16 mouse cellular contexts compared by ENCODE assay signal in genomic region chr11:87554386-87554785, GRCm38 (mm10). TPM values are rescaled to one million over a fixed set of nuclear protein-coding genes. Genes with fewer than 3 reads are reported as not detected.
DNase-seq lines count a peak whose midpoint lies in the region; ATAC-seq and TF ChIP-seq lines count a peak whose summit lies in the region.
"Had no signal": no experiment of that assay in that cellular context is flagged by ENCODE, and none has a peak within 500 bp of the region (broad histone marks: within the 10 kb centered on the region; RNA-seq: fewer than 3 reads in every experiment).

No protein-coding gene starts in this region.

- no peak for TF ChIP-seq CTCF in heart, postnatal 0 days (IDR thresholded peaks at IDR 0.05; ENCODE audit: low read depth)
- no peak for TF ChIP-seq CTCF in gastrocnemius, adult 2 months (IDR thresholded peaks at IDR 0.05)

- H3K27ac ChIP-seq in heart, embryonic 12.5 days (ENCODE audit: poor library complexity, severe bottlenecking), result peak overlapping the region; percentile 63
- H3K27ac ChIP-seq in heart, postnatal 0 days (ENCODE audit: low read depth), result peak overlapping the region; percentile 64
- H3K27ac ChIP-seq in gastrocnemius, adult 2 months, result no peak overlapping the region
- no peak overlapping the region; the same call in 1 of the 2 replicates for H3K27ac ChIP-seq in hindbrain, embryonic 16.5 days (ENCODE audit: low read depth, low read length)
- H3K27ac ChIP-seq: kidney, embryonic 15.5 days; liver, embryonic 14.5 days had no signal

- 23% methylated on average over 5 of the region's 5 CpGs for WGBS in heart, embryonic 12.5 days
- WGBS in heart, postnatal 0 days, result 2% methylated on average over 5 of the region's 5 CpGs
- 43% methylated on average over 5 of the region's 5 CpGs for WGBS in hindbrain, embryonic 16.5 days

- H3K9me3 ChIP-seq in heart, embryonic 12.5 days (replicated peaks), result no peaks in the 10 kb centered on the region
- no peaks in the 10 kb centered on the region for H3K9me3 ChIP-seq in heart, postnatal 0 days (replicated peaks; ENCODE audit: control insufficient read depth, low read length)
- H3K9me3 ChIP-seq in hindbrain, embryonic 16.5 days (ENCODE audit: control insufficient read depth, low read length), result no peaks in the 10 kb centered on the region
- H3K9me3 ChIP-seq: kidney, embryonic 15.5 days had no signal

- intact Hi-C loops in gastrocnemius, adult 2 months (cut with DNase I), result no loop called here

- ATAC-seq in heart, embryonic 12.5 days (ENCODE audit: insufficient number of reproducible peaks, low FRiP score), result no peak
- ATAC-seq in heart, postnatal 0 days (ENCODE audit: insufficient read depth, low read depth), result peak; percentile 33; the same call in 1 of the 2 replicates
- no peak for ATAC-seq in hindbrain, embryonic 16.5 days
- ATAC-seq: midbrain, embryonic 16.5 days had no signal

- no peak overlapping the region for H3K9ac ChIP-seq in heart, embryonic 12.5 days
- no peak overlapping the region for H3K9ac ChIP-seq in heart, postnatal 0 days (replicated peaks; ENCODE audit: low read depth, low read length)
- H3K9ac ChIP-seq in hindbrain, embryonic 16.5 days (ENCODE audit: low read depth, low read length), result no peak overlapping the region
- H3K9ac ChIP-seq: kidney, embryonic 15.5 days; liver, embryonic 14.5 days had no signal

- no peaks in the 10 kb centered on the region for H3K27me3 ChIP-seq in heart, embryonic 12.5 days (replicated peaks)
- H3K27me3 ChIP-seq in heart, postnatal 0 days (ENCODE audit: control insufficient read depth, insufficient read depth, low read length), result no peaks in the 10 kb centered on the region
- no peaks in the 10 kb centered on the region for H3K27me3 ChIP-seq in hindbrain, embryonic 16.5 days (replicated peaks; ENCODE audit: control insufficient read depth, insufficient read depth, low read length)
- H3K27me3 ChIP-seq: kidney, embryonic 15.5 days had no signal

- no peak overlapping the region for H3K4me3 ChIP-seq in heart, embryonic 12.5 days
- no peak overlapping the region for H3K4me3 ChIP-seq in heart, postnatal 0 days (ENCODE audit: low read depth, low read length)
- H3K4me3 ChIP-seq in gastrocnemius, adult 2 months, result no peak overlapping the region
- no peak overlapping the region for H3K4me3 ChIP-seq in hindbrain, embryonic 16.5 days (ENCODE audit: low read length)
- H3K4me3 ChIP-seq: kidney, embryonic 15.5 days had no signal

- no peak for DNase-seq in heart, adult 9 months (ENCODE audit: low spot score in 2 of 2)
- peak; percentile 47 for DNase-seq in NIH3T3 (ENCODE audit: low read depth)
- peak; percentile 42 for DNase-seq in heart, postnatal 0 days (ENCODE audit: low spot score)
- peak; percentile 79 for DNase-seq in lung, postnatal 14 days
- DNase-seq in gastrocnemius, adult 2 months, result no peak
- DNase-seq in urinary bladder, postnatal 4 days (ENCODE audit: low spot score in 2 of 2), result no peak
- DNase-seq: adrenal gland, postnatal 25 days; cerebellum, adult 9-11 months; spleen, adult 18-20 months had no signal

- peaks cover 16% of the 10 kb centered on the region for H3K4me1 ChIP-seq in heart, embryonic 12.5 days (replicated peaks)
- peaks cover 13% of the 10 kb centered on the region; the same call in 1 of the 2 replicates for H3K4me1 ChIP-seq in heart, postnatal 0 days (ENCODE audit: control insufficient read depth, insufficient read depth)
- H3K4me1 ChIP-seq in hindbrain, embryonic 16.5 days (ENCODE audit: control insufficient read depth, insufficient read depth, low read depth, low read length), result peaks cover 3% of the 10 kb centered on the region

- H3K36me3 ChIP-seq in heart, embryonic 12.5 days, result no peaks in the 10 kb centered on the region
- H3K36me3 ChIP-seq in heart, postnatal 0 days (replicated peaks; ENCODE audit: control insufficient read depth, insufficient read depth, low read length), result no peaks in the 10 kb centered on the region
- H3K36me3 ChIP-seq in hindbrain, embryonic 16.5 days (ENCODE audit: control insufficient read depth, insufficient read depth, low read length), result no peaks in the 10 kb centered on the region
- H3K36me3 ChIP-seq: kidney, embryonic 15.5 days had no signal

- no peak for TF ChIP-seq EP300 in heart, postnatal 0 days (IDR thresholded peaks at IDR 0.05; ENCODE audit: low read depth)

- H3K4me2 ChIP-seq in heart, embryonic 12.5 days, result 0 out of 2 replicates have a peak overlapping the region, but pooled peaks have one; percentile 2
- H3K4me2 ChIP-seq in heart, postnatal 0 days (ENCODE audit: low read depth, low read length), result peak overlapping the region; percentile 23; the same call in 1 of the 2 replicates
- H3K4me2 ChIP-seq in hindbrain, embryonic 16.5 days (ENCODE audit: low read length), result no peak overlapping the region
- H3K4me2 ChIP-seq: kidney, embryonic 15.5 days had no signal

RNA-seq across cellular contexts. Expression of gene Gm11492, which starts 12.1 kb away (rescaled TPM):
- not detected in 2 replicates for polyA plus RNA-seq in heart, embryonic 12.5 days (2016; fragmentation: Nextera tagmentation; extraction: Ambion mirVana)
- total RNA-seq in heart, postnatal 0 days (2014; rRNA removed; ENCODE audit: low replicate concordance), result not detected in 2 replicates
- polyA plus RNA-seq in heart, postnatal 0 days (2015; fragmentation: Nextera tagmentation; extraction: Ambion mirVana), result not detected in 2 replicates
- total RNA-seq in gastrocnemius, adult 2 months (2021), result not detected
- polyA plus RNA-seq in hindbrain, embryonic 16.5 days (2015; fragmentation: Nextera tagmentation; extraction: Ambion mirVana), result not detected in 2 replicates
- total RNA-seq: adrenal gland, postnatal 25 days; hematopoietic stem cell, adult 5-6 weeks had no signal
- polyA plus RNA-seq: frontal cortex, adult 2 months; kidney, embryonic 15.5 days; liver, embryonic 14.5 days; midbrain, embryonic 16.5 days had no signal

RNA-seq across cellular contexts. Expression of gene Sept4, which starts 14.3 kb away (rescaled TPM):
- 10.5 and 11.6 TPM in 2 replicates for polyA plus RNA-seq in heart, embryonic 12.5 days (2016; fragmentation: Nextera tagmentation; extraction: Ambion mirVana)
- 13.9 and 20.6 TPM in 2 replicates for total RNA-seq in heart, postnatal 0 days (2014; rRNA removed; ENCODE audit: low replicate concordance)
- 47.8 and 49.1 TPM in 2 replicates for polyA plus RNA-seq in heart, postnatal 0 days (2015; fragmentation: Nextera tagmentation; extraction: Ambion mirVana)
- 10 to 100 TPM; 13.0 to 15.2 TPM for total RNA-seq in gastrocnemius, adult 2 months (2021)
- 43.4 and 47.7 TPM in 2 replicates for polyA plus RNA-seq in hindbrain, embryonic 16.5 days (2015; fragmentation: Nextera tagmentation; extraction: Ambion mirVana)

RNA-seq across cellular contexts. Expression of gene Mtmr4, which starts 37.6 kb away (rescaled TPM):
- 21.9 and 27.3 TPM in 2 replicates for polyA plus RNA-seq in heart, embryonic 12.5 days (2016; fragmentation: Nextera tagmentation; extraction: Ambion mirVana)
- total RNA-seq in heart, postnatal 0 days (2014; rRNA removed; ENCODE audit: low replicate concordance), result 12.4 and 17.3 TPM in 2 replicates
- 6.0 and 7.0 TPM in 2 replicates for polyA plus RNA-seq in heart, postnatal 0 days (2015; fragmentation: Nextera tagmentation; extraction: Ambion mirVana)
- 10 to 100 TPM; 10.6 to 12.4 TPM for total RNA-seq in gastrocnemius, adult 2 months (2021)
- 40.3 and 51.6 TPM in 2 replicates for polyA plus RNA-seq in hindbrain, embryonic 16.5 days (2015; fragmentation: Nextera tagmentation; extraction: Ambion mirVana)

Comparison
In these comparisons a context has a peak if more than half of its experiments do, and no peak if none do; other contexts are left out.
1. DNase-seq: peak in NIH3T3 (single experiment), heart, postnatal 0 days (single experiment) and lung, postnatal 14 days (single experiment); none in heart, adult 9 months (0 of 2), gastrocnemius, adult 2 months (single experiment) and urinary bladder, postnatal 4 days (0 of 2).
2. H3K27ac ChIP-seq: peak in heart, embryonic 12.5 days (single experiment) and heart, postnatal 0 days (single experiment); none in gastrocnemius, adult 2 months (single experiment) and hindbrain, embryonic 16.5 days (single experiment).